Mouse (Mus musculus) forebrain, embryonic 13.5 days (tissue): Measurements from ENCODE around the gene Aspscr1. TPM values are rescaled to one million over a fixed set of nuclear protein-coding genes. Genes with fewer than 3 reads are reported as not detected.
A peak's percentile ranks its signal among the peaks of the same experiment; 100 is the strongest.

Experiments used
- ATAC-seq: fragments of 200-750 bp; cut with Nextera tagmentation; 2 replicates; pipeline ENCODE4 v1.8.0; 2017
- H3K27ac ChIP-seq: fragments of 300-500 bp; sonication (generic); 2 replicates; pipeline ENCODE4 v1.5.1; 2015; ENCODE audit warnings: inconsistent platforms, mild to moderate bottlenecking, moderate library complexity
- H3K27me3 ChIP-seq: fragments of 300-500 bp; sonication (generic); 2 replicates; pipeline ENCODE4 v1.6.1; 2015; ENCODE audit warnings: mild to moderate bottlenecking, inconsistent platforms
- H3K36me3 ChIP-seq: fragments of 300-500 bp; sonication (generic); 2 replicates; pipeline ENCODE4 v1.6.1; 2015; ENCODE audit warnings: mild to moderate bottlenecking, inconsistent platforms; ENCODE audit not compliant: poor library complexity, severe bottlenecking
- H3K4me1 ChIP-seq: fragments of 300-500 bp; sonication (generic); 2 replicates; pipeline ENCODE4 v1.6.1; 2015; ENCODE audit warnings: inconsistent platforms
- H3K4me2 ChIP-seq: fragments of 300-500 bp; sonication (generic); 2 replicates; pipeline ENCODE4 v1.6.1; 2015; ENCODE audit warnings: inconsistent platforms, mild to moderate bottlenecking, moderate library complexity
- H3K4me3 ChIP-seq: fragments of 300-500 bp; sonication (generic); 2 replicates; pipeline ENCODE4 v1.5.1; 2015; ENCODE audit warnings: mild to moderate bottlenecking, inconsistent platforms
- H3K9ac ChIP-seq: fragments of 300-500 bp; sonication (generic); 2 replicates; pipeline ENCODE4 v1.6.1; 2015; ENCODE audit warnings: mild to moderate bottlenecking, inconsistent platforms
- H3K9me3 ChIP-seq: fragments of 300-500 bp; sonication (generic); replicated peaks from 2 replicates; pipeline ENCODE4 v1.6.1; 2016; ENCODE audit warnings: inconsistent platforms
- WGBS: fragments of 180-500 bp; shearing (Covaris S2); methylation state at CpG from one replicate; pipeline ENCODE4 v1.1.7; 2015; 5-methylcytosine and 5-hydroxymethylcytosine counted together
- polyA plus RNA-seq: library from polyadenylated mRNA; unstranded; fragments of >200 nt; fragmentation: Nextera tagmentation; extraction: Ambion mirVana; gene quantifications from 2 replicates; pipeline ENCODE4 v1.2.1, GENCODE M21; 2015

Aspscr1 gene
- polyA plus RNA-seq, 1 experiment from 2014 or later, result 142 TPM

DNA sequence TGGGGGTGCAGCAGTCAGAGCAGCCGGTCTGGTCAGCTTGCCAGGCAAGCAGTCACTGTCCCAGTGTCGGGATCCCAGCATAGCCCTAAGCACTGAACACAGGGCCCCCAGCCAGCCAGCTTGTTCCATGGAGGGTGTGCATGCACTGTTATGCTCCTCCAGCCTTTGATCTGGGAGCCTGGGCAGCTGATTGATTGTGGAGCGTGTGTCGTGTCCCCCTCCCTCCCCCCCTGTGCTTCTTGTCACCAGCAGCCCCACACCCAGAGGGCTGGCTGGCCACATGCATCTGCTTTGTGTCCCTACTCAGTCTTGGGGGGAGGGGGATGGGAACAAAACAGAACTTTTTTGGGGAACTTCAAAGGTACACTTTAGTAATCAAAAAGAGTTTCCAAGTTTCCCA, 22.4 kb downstream of the Aspscr1 start:
- 0 out of 2 replicates have a peak, but pooled peaks have one; percentile 33 for ATAC-seq
- Histone ChIP-seq H3K4me2 (no peak overlapping the region), H3K4me3 (no peak overlapping the region), H3K36me3 (peaks cover 77% of the 10 kb centered on the region), H3K27me3 (no peaks in the 10 kb centered on the region), H3K9ac (no peak overlapping the region), H3K9me3 (0 out of 2 replicates have a peak, but pooled peaks cover 3% of the 10 kb centered on the region), H3K4me1 (peaks cover 13% of the 10 kb centered on the region), H3K27ac (peak overlapping the region; percentile 25; the same call in 1 of the 2 replicates)
- WGBS, result 41% methylated on average over 4 of the region's 4 CpGs

GRCm38 (mm10) chr11:120695641-120696040, 22.9 kb downstream of the Aspscr1 start:
- no peak for ATAC-seq
- Histone ChIP-seq H3K27me3 (no peaks in the 10 kb centered on the region), H3K4me1 (peaks cover 13% of the 10 kb centered on the region), H3K9ac (no peak overlapping the region; the same call in 1 of the 2 replicates), H3K9me3 (0 out of 2 replicates have a peak, but pooled peaks cover 3% of the 10 kb centered on the region), H3K4me3 (no peak overlapping the region), H3K27ac (no peak overlapping the region; the same call in 1 of the 2 replicates), H3K36me3 (peaks cover 76% of the 10 kb centered on the region), H3K4me2 (no peak overlapping the region)
- WGBS, result 51% methylated on average over 12 of the region's 12 CpGs

DNA sequence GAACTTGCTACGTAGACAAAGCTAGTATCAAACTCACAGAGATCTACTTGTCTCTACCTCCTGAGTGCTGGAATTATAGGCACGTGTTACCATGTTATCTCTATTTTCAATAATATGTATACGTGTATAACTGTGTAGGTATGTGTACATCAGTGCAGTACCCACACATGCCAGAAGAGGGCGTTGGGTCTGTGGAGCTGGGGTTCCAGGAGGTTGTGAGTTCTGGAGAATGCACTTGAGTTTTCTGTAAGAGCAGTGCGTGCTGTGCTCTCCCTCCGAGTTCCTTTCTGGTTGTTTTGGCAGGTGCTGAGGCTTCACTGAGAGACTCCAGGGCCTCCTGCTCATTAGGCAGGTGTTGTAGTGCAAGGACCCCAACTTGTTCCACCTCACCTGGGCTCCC, 23.8 kb downstream of the Aspscr1 start:
- 92% methylated on average over 6 of the region's 6 CpGs for WGBS

GRCm38 (mm10) chr11:120697741-120698140, 25.0 kb downstream of the Aspscr1 start:
- Histone ChIP-seq H3K27me3 (no peaks in the 10 kb centered on the region), H3K36me3 (peaks cover 90% of the 10 kb centered on the region), H3K9ac (no peak overlapping the region), H3K4me1 (peaks cover 13% of the 10 kb centered on the region), H3K27ac (no peak overlapping the region; the same call in 1 of the 2 replicates), H3K4me3 (no peak overlapping the region), H3K4me2 (no peak overlapping the region), H3K9me3 (0 out of 2 replicates have a peak, but pooled peaks cover 3% of the 10 kb centered on the region)
- 73% methylated on average over 10 of the region's 10 CpGs for WGBS
- ATAC-seq, result no peak

More for the DNA sequence above, 23.8 kb downstream of the Aspscr1 start:
- Histone ChIP-seq H3K36me3 (peaks cover 83% of the 10 kb centered on the region), H3K27ac (no peak overlapping the region), H3K9me3 (0 out of 2 replicates have a peak, but pooled peaks cover 3% of the 10 kb centered on the region), H3K4me1 (peaks cover 13% of the 10 kb centered on the region), H3K27me3 (no peaks in the 10 kb centered on the region), H3K4me2 (no peak overlapping the region), H3K9ac (no peak overlapping the region), H3K4me3 (no peak overlapping the region)
- no peak for ATAC-seq

DNA sequence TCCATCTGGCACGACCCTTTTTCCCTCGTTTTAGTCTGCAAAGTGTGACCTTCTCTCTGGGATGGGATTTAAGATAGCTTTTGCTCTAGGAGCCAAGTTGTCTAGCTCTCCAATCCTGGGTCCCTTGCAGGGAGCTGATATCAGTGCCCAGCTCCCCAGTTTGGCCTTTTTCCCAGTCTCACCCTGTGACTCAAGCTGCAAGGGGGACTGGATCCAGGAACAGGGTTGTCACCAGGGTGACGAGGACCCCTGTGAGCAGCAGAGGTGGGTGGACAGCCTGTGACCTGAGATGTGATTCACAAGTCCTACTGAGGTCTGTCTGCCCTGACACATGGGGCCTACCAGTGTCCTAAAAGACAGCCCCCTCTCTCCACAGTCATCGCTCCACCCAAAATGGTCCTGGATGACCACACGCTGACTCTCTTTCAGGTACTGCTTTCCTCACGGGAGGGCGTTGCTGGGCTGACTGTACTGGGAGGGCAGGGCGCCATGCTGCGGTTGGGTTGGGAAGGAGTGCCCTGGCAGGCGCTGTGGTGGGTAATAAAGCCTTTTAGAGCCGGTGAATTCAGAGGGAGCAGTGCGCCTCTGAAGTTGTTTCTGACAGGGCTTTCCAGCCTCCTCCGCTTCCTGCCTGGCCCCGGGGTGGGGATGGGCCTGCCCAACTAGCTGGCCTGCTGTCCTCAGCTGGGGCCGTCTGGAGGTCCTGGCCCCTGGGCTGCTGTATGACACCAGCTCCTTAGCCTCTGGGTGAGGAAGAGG, 31.1 kb downstream of the Aspscr1 start:
- Histone ChIP-seq H3K9ac (peak overlapping the region; percentile 45), H3K4me2 (no peak overlapping the region), H3K36me3 (peaks cover 64% of the 10 kb centered on the region), H3K9me3 (no peaks in the 10 kb centered on the region), H3K27ac (peak overlapping the region; percentile 7; the same call in 1 of the 2 replicates), H3K27me3 (no peaks in the 10 kb centered on the region), H3K4me3 (no peak overlapping the region), H3K4me1 (peaks cover 35% of the 10 kb centered on the region)
- WGBS, result 42% methylated on average over 15 of the region's 15 CpGs
- no peak for ATAC-seq

DNA sequence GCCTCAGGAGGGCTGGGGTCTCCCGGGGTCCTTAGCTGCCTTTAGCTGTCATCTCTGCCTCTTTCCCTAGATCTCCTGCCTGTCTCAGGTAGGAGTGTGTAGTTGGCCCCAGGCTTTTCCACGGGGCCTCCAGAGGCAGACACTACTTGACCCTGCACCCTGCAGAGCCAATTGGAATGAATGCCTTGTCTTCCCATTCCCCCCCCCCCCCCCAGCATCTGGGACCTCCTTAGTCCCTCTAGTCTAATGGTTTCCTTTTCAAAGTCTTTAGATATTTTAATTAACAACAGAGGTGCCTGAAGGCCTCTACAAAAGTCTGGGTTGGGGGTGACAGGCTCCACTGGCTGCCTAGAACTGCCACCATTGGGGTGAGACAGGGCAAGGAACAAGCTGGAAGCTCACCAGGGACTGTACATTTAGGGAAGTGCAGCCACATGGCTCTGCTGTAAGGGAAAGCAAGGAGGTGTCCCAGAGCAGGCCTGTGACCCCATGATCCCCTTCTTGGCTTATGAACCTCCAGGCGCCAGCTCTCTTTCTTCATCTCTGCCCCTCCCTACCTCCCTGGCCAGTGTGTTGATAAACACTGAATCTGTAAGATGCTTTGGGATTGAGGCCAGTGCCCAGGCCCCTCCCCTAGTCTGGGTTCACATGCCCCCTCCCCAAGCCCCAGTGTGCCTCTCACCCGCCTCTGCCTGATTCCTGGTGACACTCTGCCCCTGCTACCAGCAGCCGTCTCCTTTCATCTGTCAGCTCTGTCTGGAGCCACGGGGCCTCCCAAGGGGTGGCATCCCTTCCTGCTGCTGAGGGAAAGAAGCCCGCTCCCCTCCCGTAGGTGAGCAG, 31.9 kb downstream of the Aspscr1 start:
- H3K36me3 ChIP-seq, result peaks cover 64% of the 10 kb centered on the region
- WGBS, result 24% methylated on average over 8 of the region's 8 CpGs
- H3K4me2 ChIP-seq, result no peak overlapping the region
- H3K9me3 ChIP-seq, result no peaks in the 10 kb centered on the region
- peak overlapping the region; percentile 16; the same call in 1 of the 2 replicates for H3K27ac ChIP-seq
- no peaks in the 10 kb centered on the region for H3K27me3 ChIP-seq
- H3K4me1 ChIP-seq, result peaks cover 35% of the 10 kb centered on the region
- H3K9ac ChIP-seq, result peak overlapping the region; percentile 45
- ATAC-seq, result no peak
- H3K4me3 ChIP-seq, result no peak overlapping the region

- peaks cover 35% of the 10 kb centered on the region for H3K4me1 ChIP-seq
- no peaks in the 10 kb centered on the region for H3K27me3 ChIP-seq
- WGBS, result 64% methylated on average over 5 of the region's 5 CpGs
- no peak overlapping the region for H3K4me2 ChIP-seq
- H3K36me3 ChIP-seq, result peaks cover 65% of the 10 kb centered on the region
- no peaks in the 10 kb centered on the region for H3K9me3 ChIP-seq
- no peak overlapping the region for H3K27ac ChIP-seq
- H3K9ac ChIP-seq, result no peak overlapping the region
- H3K4me3 ChIP-seq, result no peak overlapping the region
- ATAC-seq, result no peak
These were observed 33.3 kb downstream of the Aspscr1 start for GRCm38 (mm10) chr11:120706120-120706519.

GRCm38 (mm10) chr11:120707225-120707624, 34.5 kb downstream of the Aspscr1 start:
- ATAC-seq, result no peak

DNA sequence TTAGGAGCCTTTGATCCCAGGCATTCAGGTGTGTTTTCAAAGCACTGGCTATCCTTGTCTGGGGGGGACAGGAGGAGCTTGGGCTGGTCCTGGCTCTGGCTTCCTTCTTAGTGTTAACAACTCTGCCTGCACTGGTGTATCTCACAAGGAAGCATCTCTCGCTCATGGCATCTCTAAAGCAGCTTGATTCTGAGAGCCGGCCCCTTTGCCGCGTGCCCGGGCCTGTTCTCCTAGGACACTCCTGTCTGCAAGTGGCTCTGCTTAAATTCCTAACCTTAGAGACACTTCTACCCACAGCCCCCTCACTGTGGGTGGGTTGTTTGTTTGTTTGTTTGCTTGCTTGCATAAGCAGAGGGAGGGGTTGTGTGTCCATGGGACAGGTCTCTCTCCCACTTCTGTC, 35.2 kb downstream of the Aspscr1 start:
- 0 out of 2 replicates have a peak overlapping the region, but pooled peaks have one; percentile 16 for H3K9ac ChIP-seq
- no peaks in the 10 kb centered on the region for H3K27me3 ChIP-seq
- H3K9me3 ChIP-seq, result no peaks in the 10 kb centered on the region
- no peak for ATAC-seq
- H3K27ac ChIP-seq, result no peak overlapping the region
- no peak overlapping the region for H3K4me2 ChIP-seq
- H3K4me1 ChIP-seq, result peaks cover 44% of the 10 kb centered on the region
- H3K4me3 ChIP-seq, result no peak overlapping the region
- peaks cover 56% of the 10 kb centered on the region for H3K36me3 ChIP-seq
- WGBS, result 46% methylated on average over 5 of the region's 5 CpGs

More at GRCm38 (mm10) chr11:120707225-120707624, 34.5 kb downstream of the Aspscr1 start:
- WGBS, result under 1% methylated on average over 10 of the region's 12 CpGs
- no peak overlapping the region for H3K4me2 ChIP-seq
- no peak overlapping the region for H3K27ac ChIP-seq
- H3K9ac ChIP-seq, result no peak overlapping the region
- H3K9me3 ChIP-seq, result no peaks in the 10 kb centered on the region
- no peaks in the 10 kb centered on the region for H3K27me3 ChIP-seq
- H3K36me3 ChIP-seq, result peaks cover 62% of the 10 kb centered on the region
- H3K4me3 ChIP-seq, result no peak overlapping the region
- peaks cover 36% of the 10 kb centered on the region for H3K4me1 ChIP-seq

- Histone ChIP-seq H3K27me3 (no peaks in the 10 kb centered on the region), H3K4me2 (no peak overlapping the region), H3K9ac (no peak overlapping the region), H3K27ac (no peak overlapping the region), H3K36me3 (peaks cover 42% of the 10 kb centered on the region), H3K4me1 (peaks cover 44% of the 10 kb centered on the region), H3K4me3 (no peak overlapping the region), H3K9me3 (no peaks in the 10 kb centered on the region)
- no peak for ATAC-seq
- WGBS, result 72% methylated on average over 2 of the region's 2 CpGs
These were observed 36.8 kb downstream of the Aspscr1 start for GRCm38 (mm10) chr11:120709551-120709950.

DNA sequence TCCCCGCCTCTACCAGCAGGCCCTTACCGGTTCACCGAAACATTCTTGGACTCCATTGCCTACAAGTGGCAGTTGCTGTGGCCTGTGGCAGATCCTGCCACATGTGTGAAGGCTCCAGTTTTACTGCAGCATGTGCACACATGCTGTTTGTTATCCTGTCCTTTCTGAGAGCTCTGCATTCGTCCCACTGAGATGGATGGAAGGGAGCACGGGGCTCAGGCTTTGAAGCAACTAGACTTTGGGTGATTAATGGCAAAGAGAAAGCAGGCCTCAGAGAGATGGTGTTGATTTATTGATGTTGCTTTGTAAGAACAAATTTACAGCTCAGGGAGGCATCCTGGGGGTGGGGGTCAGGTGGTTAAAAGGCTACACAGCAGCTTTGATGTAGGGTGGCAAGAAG, 37.9 kb downstream of the Aspscr1 start:
- peaks cover 48% of the 10 kb centered on the region for H3K36me3 ChIP-seq
- H3K9me3 ChIP-seq, result no peaks in the 10 kb centered on the region
- H3K27ac ChIP-seq, result no peak overlapping the region
- H3K4me3 ChIP-seq, result no peak overlapping the region
- peaks cover 49% of the 10 kb centered on the region for H3K4me1 ChIP-seq
- 85% methylated on average over 5 of the region's 5 CpGs for WGBS
- ATAC-seq, result no peak
- no peak overlapping the region for H3K4me2 ChIP-seq
- no peaks in the 10 kb centered on the region for H3K27me3 ChIP-seq
- H3K9ac ChIP-seq, result no peak overlapping the region
